Mouse (Mus musculus) hindbrain, embryonic 11.5 days (tissue): ENCODE measurements around the gene Olfr309. TPM values are rescaled to one million over a fixed set of nuclear protein-coding genes. Genes with fewer than 3 reads are reported as not detected.

Experiments
- polyA plus RNA-seq: library from polyadenylated mRNA; unstranded; fragments of >200 nt; fragmentation: Nextera tagmentation; extraction: Ambion mirVana; gene quantifications from 2 replicates; pipeline ENCODE4 v1.2.1, GENCODE M21; 2014

Gene Olfr309
- polyA plus RNA-seq, 1 experiment from 2014 or later = not detected

Other genes with a start within 250 kb of the Olfr309 start
- gene Vmn2r75, start 141.9 kb downstream of the Olfr309 start, polyA plus RNA-seq = not detected in 2 replicates
- gene Vmn2r76, start 67.4 kb downstream of the Olfr309 start, polyA plus RNA-seq = not detected in 2 replicates
- gene Olfr310, start 36.5 kb downstream of the Olfr309 start, polyA plus RNA-seq = not detected in 2 replicates
- not detected in 2 replicates for gene Olfr308, start 11.9 kb upstream of the Olfr309 start, polyA plus RNA-seq
- not detected in 2 replicates for gene Olfr307, start 23.9 kb upstream of the Olfr309 start, polyA plus RNA-seq
- gene Olfr305, start 53.2 kb upstream of the Olfr309 start, polyA plus RNA-seq = not detected in 2 replicates
- not detected in 2 replicates for gene Olfr304, start 73.0 kb upstream of the Olfr309 start, polyA plus RNA-seq
- not detected in 2 replicates for gene Olfr303, start 84.1 kb upstream of the Olfr309 start, polyA plus RNA-seq
- not detected in 2 replicates for gene Olfr301, start 90.1 kb upstream of the Olfr309 start, polyA plus RNA-seq
- gene Olfr299, start 146.2 kb upstream of the Olfr309 start, polyA plus RNA-seq = not detected in 2 replicates
- not detected in 2 replicates for gene Olfr298, start 178.8 kb upstream of the Olfr309 start, polyA plus RNA-seq
- not detected in 2 replicates for gene Olfr297, start 206.3 kb upstream of the Olfr309 start, polyA plus RNA-seq